Mouse (Mus musculus) subcutaneous adipose tissue, adult 2 months (tissue): ENCODE measurements around the gene Tex13a. TPM values are rescaled to one million over a fixed set of nuclear protein-coding genes. Genes with fewer than 3 reads are reported as not detected.

Experiments used
- polyA plus RNA-seq: library from polyadenylated mRNA; depleted of rRNA; stranded (reverse); fragments of >200 nt; gene quantifications from 2 replicates; pipeline ENCODE4 v1.2.3, GENCODE M21; 2012; ENCODE audit warnings: low replicate concordance; rRNA removed

Tex13a gene
- not detected in 2 replicates for polyA plus RNA-seq

DNA sequence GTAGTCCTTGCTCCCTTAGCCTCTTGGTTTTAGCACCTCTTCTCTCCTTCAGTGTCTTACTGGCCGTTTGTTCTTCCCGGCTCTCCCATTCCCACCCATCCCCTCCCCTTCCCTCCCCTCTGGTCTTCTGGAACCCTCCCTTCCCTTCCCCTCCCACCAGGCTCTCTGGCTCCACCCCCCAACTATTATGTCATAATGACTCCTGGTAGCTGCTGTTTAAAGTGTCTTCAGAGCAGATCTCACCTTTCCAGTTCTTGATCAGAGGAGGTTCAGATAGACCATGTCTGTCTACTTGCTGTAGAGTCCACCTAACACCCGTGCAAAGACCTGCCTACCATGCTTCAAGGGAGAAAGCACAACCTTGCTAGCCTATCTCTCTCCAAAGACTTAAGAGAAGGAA is at the start of gene Tex13a:
TSS of gene Tex13a (minus strand) at position 101 of the 400 bp plus-strand sequence.

